Mouse (Mus musculus) gastrocnemius, postnatal 10 days (tissue): ENCODE measurements around the gene Gm17067. TPM values are rescaled to one million over a fixed set of nuclear protein-coding genes. Genes with fewer than 3 reads are reported as not detected.
A peak's percentile ranks its signal among the peaks of the same experiment; 100 is the strongest.
"Not testable (repeated sequence)": the region's sequence is repeated elsewhere in the genome, so short reads cannot be mapped to it uniquely, and the experiment has no call there.

Source experiments
- DNase-seq: peaks from one replicate; pipeline ENCODE4 v3.0.0; 2021; ENCODE audit warnings: mixed read lengths
- long read RNA-seq, 2 experiments: library from polyadenylated mRNA; stranded (forward); transcript quantifications; one replicate each; pipeline ENCODE4 v2.0.0; 2021
- total RNA-seq, 2 experiments: library from RNA; stranded (reverse); gene quantifications; 2 replicates each; pipeline ENCODE4 v1.2.3; 2021

The Gm17067 gene
- not detected for total RNA-seq
- long read RNA-seq, experiment 1: 0 reads
- long read RNA-seq, experiment 2: 0 reads

GRCm38 (mm10) chr7:42726917-42727316, at the start of gene Gm17067:
TSS of gene Gm17067 (minus strand) at chr7:42727017.
- DNase-seq: not testable (repeated sequence)

GRCm38 (mm10) chr7:42749836-42750235, 23.0 kb upstream of the Gm17067 start:
- no peak for DNase-seq

- DNase-seq: no peak
Observed at GRCm38 (mm10) chr7:42738536-42739210, 11.9 kb upstream of the Gm17067 start.

- DNase-seq: not testable (repeated sequence)
Observed at GRCm38 (mm10) chr7:42693251-42693650, 33.6 kb downstream of the Gm17067 start.

- peak; percentile 65 for DNase-seq
Observed at GRCm38 (mm10) chr7:42692362-42693158, 34.3 kb downstream of the Gm17067 start, which contains the start of gene Zfp975. TSS of gene Zfp975 (minus strand) at chr7:42692742.

GRCm38 (mm10) chr7:42680081-42680480, 46.7 kb downstream of the Gm17067 start:
- not testable (repeated sequence) for DNase-seq

DNA sequence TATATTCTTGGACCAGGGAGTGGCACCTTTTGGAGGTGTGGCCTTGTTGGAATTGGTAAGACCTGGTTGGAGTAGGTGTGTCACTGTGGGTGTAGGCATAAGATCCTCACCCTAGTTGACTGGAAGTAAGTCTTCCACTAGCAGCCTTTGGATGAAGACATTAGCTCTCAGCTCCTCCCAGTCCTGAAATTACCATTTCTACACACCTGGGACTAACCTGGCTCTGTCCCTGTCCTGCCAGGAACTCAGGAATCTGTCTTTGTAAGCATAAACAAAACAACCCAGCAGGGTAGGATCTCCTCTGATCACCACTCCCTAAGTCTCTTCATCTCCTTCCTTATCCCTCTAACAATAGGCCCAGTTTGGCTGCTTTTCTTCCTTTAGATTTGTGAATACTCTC, 47.2 kb downstream of the Gm17067 start:
- not testable (repeated sequence) for DNase-seq

DNA sequence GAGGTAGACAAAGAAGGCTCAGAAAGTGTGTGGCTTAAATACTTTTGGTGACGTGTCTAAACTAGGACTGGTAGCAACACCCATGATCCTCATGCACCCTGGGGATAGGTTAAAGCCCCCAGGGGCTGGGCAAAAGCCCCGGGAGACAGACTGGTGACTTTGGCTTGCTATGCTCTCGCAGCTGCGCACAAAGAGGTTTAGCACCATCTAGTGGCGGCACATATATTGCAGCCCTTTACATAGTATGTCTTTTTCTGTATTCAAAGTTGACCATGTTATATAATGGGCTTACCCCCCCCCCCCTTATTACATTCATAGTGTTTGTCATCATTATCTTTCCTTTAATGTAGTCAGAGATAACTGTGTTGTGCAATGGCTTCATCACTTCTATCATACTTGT, 66.7 kb downstream of the Gm17067 start:
- not testable (repeated sequence) for DNase-seq

Other genes starting within 250 kb of the Gm17067 start
- gene Zfp141, start 221.3 kb downstream of the Gm17067 start, total RNA-seq: 1 to 10 TPM; 6.6 to 9.9 TPM
- gene Gm21028, start 148.4 kb downstream of the Gm17067 start, total RNA-seq: not detected
- under 1 TPM in 1 of 2 experiments, not detected in 1; 0.61 TPM for gene Zfp977, start 134.5 kb downstream of the Gm17067 start, total RNA-seq
- gene Zfp976, start 84.4 kb downstream of the Gm17067 start, total RNA-seq: 1 to 10 TPM; 1.1 to 1.2 TPM
- 1 to 10 TPM; 3.2 to 4.3 TPM for gene Zfp975, start 34.3 kb downstream of the Gm17067 start, total RNA-seq
- not detected for gene Vmn2r62, start 66.5 kb upstream of the Gm17067 start, total RNA-seq
- under 1 TPM in 1 of 2 experiments, not detected in 1; 0.05 TPM for gene Gm2381, start 140.2 kb upstream of the Gm17067 start, total RNA-seq
- gene Vmn2r63, start 206.8 kb upstream of the Gm17067 start, total RNA-seq: not detected